Mouse (Mus musculus) ES-E14 (cell line): ENCODE results near the gene Gm136. TPM values are rescaled to one million over a fixed set of nuclear protein-coding genes. Genes with fewer than 3 reads are reported as not detected.

Experiments used
- DNase-seq: peaks from one replicate; pipeline ENCODE4 v3.0.0-alpha.2; 2013; ENCODE audit warnings: low read depth, low spot score
- H3K27ac ChIP-seq: 2 replicates; pipeline ENCODE4 v1.5.1; 2012; ENCODE audit warnings: low read depth, mild to moderate bottlenecking, low read length, moderate library complexity, mixed read lengths; ENCODE audit not compliant: poor library complexity, insufficient read depth, severe bottlenecking
- H3K36me3 ChIP-seq: 2 replicates; pipeline ENCODE4 v1.6.1; 2012; ENCODE audit warnings: mild to moderate bottlenecking, low read length, moderate library complexity, mixed read lengths; ENCODE audit not compliant: control insufficient read depth, poor library complexity, insufficient read depth, severe bottlenecking
- H3K4me1 ChIP-seq, 2 experiments: fragments of 150-350 bp in 1 of 2; sonication (generic) in 1 of 2; 2 replicates each; pipeline ENCODE4 v1.6.1; 2012; ENCODE audit warnings: low read length in 2 of 2, mild to moderate bottlenecking in 1 of 2, mixed read lengths in 1 of 2; ENCODE audit not compliant: control insufficient read depth in 2 of 2, insufficient read depth in 2 of 2, poor library complexity in 1 of 2
- H3K4me3 ChIP-seq, 2 experiments: fragments of 150-350 bp in 1 of 2; sonication (generic) in 1 of 2; 2 replicates each; pipeline ENCODE4 v1.5.1; 2012; ENCODE audit warnings: low read length in 2 of 2, low read depth in 1 of 2, mild to moderate bottlenecking in 1 of 2, mixed read lengths in 1 of 2; ENCODE audit not compliant: insufficient read depth in 1 of 2, poor library complexity in 1 of 2, severe bottlenecking in 1 of 2
- H3K9ac ChIP-seq: 2 replicates; pipeline ENCODE4 v1.6.1; 2012; ENCODE audit warnings: low read depth, mild to moderate bottlenecking, low read length, mixed read lengths; ENCODE audit not compliant: poor library complexity, insufficient read depth, severe bottlenecking
- H3K9me3 ChIP-seq: fragments of 150-350 bp; sonication (generic); 2 replicates; pipeline ENCODE4 v1.6.1; 2012; ENCODE audit warnings: low read depth, mild to moderate bottlenecking, low read length; ENCODE audit not compliant: control insufficient read depth, insufficient read depth
- CHD2 ChIP-seq: IDR thresholded peaks from 2 replicates; pipeline ENCODE4 v1.6.1; 2014; ENCODE audit warnings: mild to moderate bottlenecking, low read depth, low read length, inconsistent platforms
- HCFC1 ChIP-seq: IDR thresholded peaks from 2 replicates; pipeline ENCODE4 v1.6.1; 2012; ENCODE audit warnings: low read length, inconsistent platforms, borderline replicate concordance; ENCODE audit not compliant: insufficient read depth
- MAFK ChIP-seq: IDR thresholded peaks from 2 replicates; pipeline ENCODE4 v1.6.1; 2014; ENCODE audit warnings: mild to moderate bottlenecking, low read depth, low read length, inconsistent platforms; ENCODE audit not compliant: insufficient read depth
- ZC3H11A ChIP-seq: IDR thresholded peaks from 2 replicates; pipeline ENCODE4 v1.6.1; 2012; ENCODE audit warnings: low read depth, mild to moderate bottlenecking, inconsistent platforms, low read length, borderline replicate concordance
- ZNF384 ChIP-seq: IDR thresholded peaks from 2 replicates; pipeline ENCODE4 v1.6.1; 2012; ENCODE audit warnings: low read depth, low read length, inconsistent platforms
- in situ Hi-C, 2 experiments: fragments of 600-800 bp; cut with MboI; formaldehyde crosslinking; loops; one replicate each; pipeline ENCODE4 v1.15.1; 2025; ENCODE audit warnings: low sequenced_read_pairs in 2 of 2, inconsistent platforms in 1 of 2; ENCODE audit not compliant: unreplicated experiment in 2 of 2
- total RNA-seq: library from RNA; depleted of rRNA; stranded (reverse); fragments of 300-350 nt; gene quantifications from 2 replicates; pipeline ENCODE4 v1.2.3, GENCODE M21; 2012

Gm136 gene
- total RNA-seq, 1 experiment: not detected

GRCm38 (mm10) chr4:34796294-34796693, 40.2 kb upstream of the Gm136 start:
- no peak overlapping the region for H3K4me3 ChIP-seq
- no peaks in the 10 kb centered on the region for H3K9me3 ChIP-seq
- TF ChIP-seq HCFC1 (no peak), MAFK (no peak), ZC3H11A (no peak), CHD2 (no peak), ZNF384 (no peak)
- in situ Hi-C loops: no loop called here
- no peak for DNase-seq
- no peaks in the 10 kb centered on the region for H3K36me3 ChIP-seq
- no peak overlapping the region for H3K27ac ChIP-seq
- H3K9ac ChIP-seq: no peak overlapping the region
- H3K4me1 ChIP-seq: no peaks in the 10 kb centered on the region

GRCm38 (mm10) chr4:34786476-34786875, 30.4 kb upstream of the Gm136 start:
- no peak overlapping the region for H3K4me3 ChIP-seq
- no peak for DNase-seq

GRCm38 (mm10) chr4:34785646-34786045, 29.6 kb upstream of the Gm136 start:
- Histone ChIP-seq H3K4me3 (no peak overlapping the region), H3K9me3 (no peaks in the 10 kb centered on the region), H3K4me1 (peaks cover 0 to 6% of the 10 kb centered on the region in 2 experiments; a peak in 1 of 4 replicates), H3K36me3 (no peaks in the 10 kb centered on the region), H3K27ac (no peak overlapping the region), H3K9ac (no peak overlapping the region)
- no peak for TF ChIP-seq ZNF384
- TF ChIP-seq ZC3H11A: no peak
- TF ChIP-seq MAFK: no peak
- TF ChIP-seq CHD2: no peak
- TF ChIP-seq HCFC1: no peak
- in situ Hi-C loops: no loop called here
- DNase-seq: no peak

More at GRCm38 (mm10) chr4:34786476-34786875, 30.4 kb upstream of the Gm136 start:
- Histone ChIP-seq H3K9ac (no peak overlapping the region), H3K9me3 (no peaks in the 10 kb centered on the region), H3K4me1 (peaks cover 0 to 6% of the 10 kb centered on the region in 2 experiments; a peak in 1 of 4 replicates), H3K27ac (no peak overlapping the region), H3K36me3 (no peaks in the 10 kb centered on the region)
- in situ Hi-C loops: no loop called here
- TF ChIP-seq ZNF384: no peak
- no peak for TF ChIP-seq CHD2
- no peak for TF ChIP-seq HCFC1
- TF ChIP-seq MAFK: no peak
- TF ChIP-seq ZC3H11A: no peak

- TF ChIP-seq ZC3H11A: peak; percentile 29; the same call in 1 of the 2 replicates
- TF ChIP-seq HCFC1: peak; percentile 50; the same call in 1 of the 2 replicates
- TF ChIP-seq MAFK: no peak
- no peak for TF ChIP-seq ZNF384
- TF ChIP-seq CHD2: no peak
- Histone ChIP-seq H3K4me1 (peaks cover 0 to 6% of the 10 kb centered on the region in 2 experiments; a peak in 1 of 4 replicates), H3K9ac (no peak overlapping the region), H3K36me3 (no peaks in the 10 kb centered on the region), H3K27ac (no peak overlapping the region), H3K9me3 (no peaks in the 10 kb centered on the region), H3K4me3 (no peak overlapping the region)
- in situ Hi-C loops: no loop called here
- DNase-seq: peak; percentile 59
Measured at GRCm38 (mm10) chr4:34784865-34785264, 28.8 kb upstream of the Gm136 start.

GRCm38 (mm10) chr4:34782730-34783129, 26.7 kb upstream of the Gm136 start:
- in situ Hi-C loops: no loop called here
- DNase-seq: peak; percentile 35
- Histone ChIP-seq H3K27ac (no peak overlapping the region), H3K4me3 (no peak overlapping the region), H3K9ac (no peak overlapping the region), H3K36me3 (no peaks in the 10 kb centered on the region), H3K9me3 (no peaks in the 10 kb centered on the region), H3K4me1 (peaks cover 0 to 6% of the 10 kb centered on the region in 2 experiments; a peak in 1 of 4 replicates)
- TF ChIP-seq MAFK: no peak
- TF ChIP-seq CHD2: no peak
